ENCODE assay signal across 26 mouse cellular contexts in the genomic region with DNA sequence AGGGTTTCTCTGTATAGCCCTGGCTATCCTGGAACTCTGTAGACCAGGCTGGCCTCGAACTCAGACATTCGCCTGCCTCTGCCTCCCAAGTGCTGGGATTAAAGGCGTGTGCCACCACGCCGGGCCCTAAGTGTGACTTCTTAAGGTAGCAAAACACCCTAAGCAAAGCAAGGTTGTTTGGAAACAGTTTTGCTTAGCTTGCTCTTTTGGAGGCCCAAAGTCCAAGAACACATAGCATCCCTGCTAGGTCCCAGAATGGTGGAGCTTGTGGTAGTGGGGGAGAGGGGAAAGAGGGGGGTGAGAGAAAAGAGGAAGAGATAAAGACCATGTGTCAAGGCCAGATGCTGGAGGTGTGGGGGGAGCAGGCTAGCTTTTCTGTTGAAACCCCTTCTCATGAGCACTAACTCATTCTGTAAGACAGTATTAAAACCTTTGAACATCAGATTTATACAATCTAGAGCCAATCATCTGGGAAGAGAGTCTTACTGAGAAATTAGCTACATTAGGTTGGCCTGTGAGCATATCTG. TPM values are rescaled to one million over a fixed set of nuclear protein-coding genes. Genes with fewer than 3 reads are reported as not detected.
DNase-seq lines count a peak whose midpoint lies in the region; ATAC-seq and TF ChIP-seq lines count a peak whose summit lies in the region.
"Had no signal": no experiment of that assay in that cellular context is flagged by ENCODE, and none has a peak within 500 bp of the region (broad histone marks: within the 10 kb centered on the region; RNA-seq: fewer than 3 reads in every experiment).

No protein-coding gene starts in this region.

- no peak overlapping the region for H3ac ChIP-seq in myocyte (ENCODE audit: control insufficient read depth, insufficient read length)

- peaks cover 2% of the 10 kb centered on the region; the same call in 1 of the 2 replicates for H3K27me3 ChIP-seq in midbrain, embryonic 11.5 days (ENCODE audit: control insufficient read depth, insufficient read depth, low read length)
- no peaks in the 10 kb centered on the region for H3K27me3 ChIP-seq in midbrain, embryonic 14.5 days (ENCODE audit: control insufficient read depth, insufficient read depth, low read length)
- no peaks in the 10 kb centered on the region for H3K27me3 ChIP-seq in myocyte (ENCODE audit: control insufficient read depth, insufficient read depth, insufficient read length)
- no peaks in the 10 kb centered on the region for H3K27me3 ChIP-seq in forebrain, embryonic 10.5 days (ENCODE audit: poor library complexity, severe bottlenecking)
- H3K27me3 ChIP-seq: embryonic facial prominence, embryonic 12.5 days; embryonic facial prominence, embryonic 15.5 days; forebrain, embryonic 12.5 days; forebrain, embryonic 15.5 days; heart, embryonic 13.5 days; Patski had no signal

- no peaks in the 10 kb centered on the region for H3K4me1 ChIP-seq in midbrain, embryonic 11.5 days (ENCODE audit: control insufficient read depth, insufficient read depth, low read length)
- no peaks in the 10 kb centered on the region for H3K4me1 ChIP-seq in midbrain, embryonic 14.5 days (ENCODE audit: control insufficient read depth, insufficient read depth, low read length)
- peaks cover 17% of the 10 kb centered on the region for H3K4me1 ChIP-seq in forebrain, embryonic 10.5 days
- H3K4me1 ChIP-seq: embryonic facial prominence, embryonic 12.5 days; embryonic facial prominence, embryonic 15.5 days; forebrain, embryonic 12.5 days; forebrain, embryonic 15.5 days; heart, embryonic 10.5 days; heart, embryonic 13.5 days had no signal

- TF ChIP-seq POLR2A in myocyte (IDR thresholded peaks at IDR 0.05; ENCODE audit: insufficient read length, low read depth) = no peak

- H3K4me2 ChIP-seq in midbrain, embryonic 11.5 days = no peak overlapping the region
- no peak overlapping the region for H3K4me2 ChIP-seq in midbrain, embryonic 14.5 days (ENCODE audit: low read length)
- H3K4me2 ChIP-seq in myocyte (ENCODE audit: low read depth) = peak overlapping the region; percentile 36
- H3K4me2 ChIP-seq: embryonic facial prominence, embryonic 12.5 days; embryonic facial prominence, embryonic 15.5 days; forebrain, embryonic 12.5 days; forebrain, embryonic 15.5 days; heart, embryonic 13.5 days; hindbrain, embryonic 14.5 days had no signal

- no peak overlapping the region for H3K4me3 ChIP-seq in midbrain, embryonic 11.5 days (ENCODE audit: low read depth, low read length)
- no peak overlapping the region for H3K4me3 ChIP-seq in midbrain, embryonic 14.5 days (replicated peaks; ENCODE audit: low read depth, low read length)
- no peak overlapping the region for H3K4me3 ChIP-seq in myocyte
- H3K4me3 ChIP-seq in forebrain, embryonic 10.5 days = no peak overlapping the region
- H3K4me3 ChIP-seq: embryonic facial prominence, embryonic 12.5 days; embryonic facial prominence, embryonic 15.5 days; forebrain, embryonic 12.5 days; forebrain, embryonic 15.5 days; gastrocnemius, adult 2 months; heart, adult 2 months; heart, embryonic 10.5 days; heart, embryonic 13.5 days had no signal

- H3K9me3 ChIP-seq in midbrain, embryonic 11.5 days (ENCODE audit: control insufficient read depth, low read length) = no peaks in the 10 kb centered on the region
- H3K9me3 ChIP-seq in midbrain, embryonic 14.5 days (ENCODE audit: control insufficient read depth, low read length) = no peaks in the 10 kb centered on the region
- H3K9me3 ChIP-seq in forebrain, embryonic 10.5 days = no peaks in the 10 kb centered on the region
- H3K9me3 ChIP-seq: embryonic facial prominence, embryonic 12.5 days; embryonic facial prominence, embryonic 15.5 days; forebrain, embryonic 12.5 days; forebrain, embryonic 15.5 days; heart, embryonic 10.5 days; heart, embryonic 13.5 days had no signal

- H3K27ac ChIP-seq in midbrain, embryonic 11.5 days (ENCODE audit: low read depth, low read length) = no peak overlapping the region
- no peak overlapping the region for H3K27ac ChIP-seq in midbrain, embryonic 14.5 days (replicated peaks; ENCODE audit: low read depth, low read length)
- no peak overlapping the region for H3K27ac ChIP-seq in forebrain, embryonic 10.5 days
- H3K27ac ChIP-seq: embryonic facial prominence, embryonic 12.5 days; embryonic facial prominence, embryonic 15.5 days; forebrain, embryonic 12.5 days; forebrain, embryonic 15.5 days; gastrocnemius, adult 2 months; heart, adult 2 months; heart, embryonic 10.5 days; heart, embryonic 13.5 days; hindbrain, embryonic 14.5 days; hindbrain, postnatal 0 days had no signal

- 94% methylated on average over 5 of the region's 5 CpGs for whole genome bisulfite sequencing in midbrain, embryonic 11.5 days
- 90% methylated on average over 5 of the region's 5 CpGs for WGBS in midbrain, embryonic 14.5 days
- WGBS in forebrain, embryonic 10.5 days = 92% methylated on average over 5 of the region's 5 CpGs

- ATAC-seq in midbrain, embryonic 11.5 days (ENCODE audit: low FRiP score) = no peak
- no peak for ATAC-seq in midbrain, embryonic 14.5 days (ENCODE audit: low FRiP score, low TSS enrichment)
- peak; percentile 72 for ATAC-seq in common myeloid progenitor, adult 5-6 weeks (replicated peaks; ENCODE audit: low read depth, poor library complexity, severe bottlenecking)
- ATAC-seq: CD4-positive, CD25-positive, alpha-beta regulatory T cell, adult 4 months; forebrain, embryonic 15.5 days; inflammation-experienced regulatory T-cells, adult 6 months; Patski had no signal

- DNase-seq in midbrain, embryonic 11.5 days (ENCODE audit: low spot score, missing footprints) = peak; percentile 72
- no peak for DNase-seq in midbrain, embryonic 14.5 days
- DNase-seq in frontal cortex, postnatal 14 days (ENCODE audit: low spot score in 2 of 2) = no peak
- no peak for DNase-seq in forebrain, embryonic 10.5 days (ENCODE audit: extremely low spot score, low spot score)
- DNase-seq: adrenal gland, postnatal 10 days; adrenal gland, postnatal 36 days; cerebellum, adult 18-20 months; cerebellum, adult 9-10 months; gastrocnemius, adult 2 months; gastrocnemius, postnatal 14 days; heart, adult 2 months; heart, postnatal 14 days; heart, postnatal 4 days had no signal

- H3K36me3 ChIP-seq in midbrain, embryonic 11.5 days (ENCODE audit: control insufficient read depth, insufficient read depth, low read length) = no peaks in the 10 kb centered on the region
- no peaks in the 10 kb centered on the region for H3K36me3 ChIP-seq in midbrain, embryonic 14.5 days (ENCODE audit: control insufficient read depth, insufficient read depth, low read length)
- H3K36me3 ChIP-seq in myocyte (ENCODE audit: control insufficient read depth, insufficient read depth) = no peaks in the 10 kb centered on the region
- H3K36me3 ChIP-seq in forebrain, embryonic 10.5 days (replicated peaks) = no peaks in the 10 kb centered on the region
- H3K36me3 ChIP-seq: embryonic facial prominence, embryonic 12.5 days; embryonic facial prominence, embryonic 15.5 days; forebrain, embryonic 12.5 days; forebrain, embryonic 15.5 days; heart, embryonic 10.5 days; heart, embryonic 13.5 days had no signal

- no peak overlapping the region for H3K9ac ChIP-seq in midbrain, embryonic 11.5 days (ENCODE audit: low read length)
- no peak overlapping the region for H3K9ac ChIP-seq in midbrain, embryonic 14.5 days (replicated peaks; ENCODE audit: low read length)
- H3K9ac ChIP-seq: embryonic facial prominence, embryonic 12.5 days; embryonic facial prominence, embryonic 15.5 days; forebrain, embryonic 12.5 days; forebrain, embryonic 15.5 days; heart, embryonic 13.5 days; hindbrain, embryonic 14.5 days had no signal

- no peaks in the 10 kb centered on the region for H3K79me2 ChIP-seq in myocyte (ENCODE audit: control insufficient read depth, insufficient read depth)

TF ChIP-seq in myocyte, 11 proteins besides CTCF, POLR2A, EP300 and RAD21:
- TF ChIP-seq REST (IDR thresholded peaks at IDR 0.05; ENCODE audit: insufficient read depth, insufficient read length) = no peak
TF ChIP-seq in myocyte: peak in this region for 0.

RNA-seq across cellular contexts. Expression of a gene that starts 21.1 kb away (rescaled TPM):
- 4.5 and 6.6 TPM in 2 replicates for polyA plus RNA-seq in midbrain, embryonic 11.5 days (2014; fragmentation: Nextera tagmentation; extraction: Ambion mirVana)
- 0.43 and 0.88 TPM in 2 replicates for polyA plus RNA-seq in midbrain, embryonic 14.5 days (2014; fragmentation: Nextera tagmentation; extraction: Ambion mirVana)
- 11.4 and 13.9 TPM in 2 replicates for total RNA-seq in common myeloid progenitor, adult 5-6 weeks (2017)
- polyA plus RNA-seq in myocyte (2012; fragmentation: generic; extraction: Trizol) = 7.2 TPM
- polyA plus RNA-seq in forebrain, embryonic 10.5 days (2016; fragmentation: Nextera tagmentation; extraction: Ambion mirVana) = 16.1 and 16.8 TPM in 2 replicates
